Mouse (Mus musculus): Measurements from ENCODE around the gene Rnf26. TPM values are rescaled to one million over a fixed set of nuclear protein-coding genes. Genes with fewer than 3 reads are reported as not detected.

Rnf26 gene
- polyA plus RNA-seq (2014; fragmentation: Nextera tagmentation; extraction: Ambion mirVana): 49.5 and 56.4 TPM in 2 replicates

GRCm38 (mm10) chr9:44113105-44113789, at the start of gene Rnf26, which contains the start of gene Gm49380:
TSS of gene Rnf26 (minus strand) at chr9:44113517.
TSS of gene Gm49380 (minus strand) at chr9:44113500.
- DNase-seq (ENCODE audit: low spot score, missing footprints): peak; percentile 97
- Histone ChIP-seq H3K4me1 (ENCODE audit: control insufficient read depth, insufficient read depth, low read length) (peaks cover 22% of the 10 kb centered on the region), H3K9me3 (ENCODE audit: control insufficient read depth, low read length) (no peaks in the 10 kb centered on the region), H3K27ac (ENCODE audit: low read depth, low read length) (no peak within 1 kb of the TSS; the same call in 1 of the 2 replicates), H3K9ac (ENCODE audit: low read length) (peak within 1 kb of the TSS; percentile 87), H3K4me3 (ENCODE audit: low read depth, low read length) (peak within 1 kb of the TSS; percentile 77), H3K4me2 (peak within 1 kb of the TSS; percentile 47), H3K27me3 (ENCODE audit: control insufficient read depth, insufficient read depth, low read length) (no peaks in the 10 kb centered on the region), H3K36me3 (ENCODE audit: control insufficient read depth, insufficient read depth, low read length) (no peaks in the 10 kb centered on the region)
- WGBS: 2% methylated on average over 47 of the region's 51 CpGs
- ATAC-seq (ENCODE audit: low FRiP score): peak; percentile 95

GRCm38 (mm10) chr9:44159886-44160285, 46.6 kb upstream of the Rnf26 start:
- Histone ChIP-seq H3K9me3 (ENCODE audit: control insufficient read depth, low read length) (no peaks in the 10 kb centered on the region), H3K4me1 (ENCODE audit: control insufficient read depth, insufficient read depth, low read length) (no peaks in the 10 kb centered on the region), H3K27ac (ENCODE audit: low read depth, low read length) (no peak overlapping the region), H3K4me3 (ENCODE audit: low read depth, low read length) (no peak overlapping the region), H3K36me3 (ENCODE audit: control insufficient read depth, insufficient read depth, low read length) (peaks cover 10% of the 10 kb centered on the region), H3K9ac (ENCODE audit: low read length) (no peak overlapping the region), H3K27me3 (ENCODE audit: control insufficient read depth, insufficient read depth, low read length) (no peaks in the 10 kb centered on the region), H3K4me2 (no peak overlapping the region)
- WGBS: 85% methylated on average over 3 of the region's 3 CpGs
- ATAC-seq (ENCODE audit: low FRiP score) (no peak), DNase-seq (ENCODE audit: low spot score, missing footprints) (no peak)

GRCm38 (mm10) chr9:44147290-44147689, 34.0 kb upstream of the Rnf26 start:
- no peak overlapping the region for H3K27ac ChIP-seq (ENCODE audit: low read depth, low read length)
- no peaks in the 10 kb centered on the region for H3K9me3 ChIP-seq (ENCODE audit: control insufficient read depth, low read length)
- no peak overlapping the region for H3K9ac ChIP-seq (ENCODE audit: low read length)
- H3K36me3 ChIP-seq (ENCODE audit: control insufficient read depth, insufficient read depth, low read length): no peaks in the 10 kb centered on the region; the same call in 1 of the 2 replicates
- DNase-seq (ENCODE audit: low spot score, missing footprints) (peak; percentile 83), ATAC-seq (ENCODE audit: low FRiP score) (no peak)
- H3K27me3 ChIP-seq (ENCODE audit: control insufficient read depth, insufficient read depth, low read length): no peaks in the 10 kb centered on the region
- WGBS: 61% methylated on average over 3 of the region's 3 CpGs
- no peaks in the 10 kb centered on the region for H3K4me1 ChIP-seq (ENCODE audit: control insufficient read depth, insufficient read depth, low read length)
- no peak overlapping the region for H3K4me3 ChIP-seq (ENCODE audit: low read depth, low read length)
- H3K4me2 ChIP-seq: no peak overlapping the region

DNA sequence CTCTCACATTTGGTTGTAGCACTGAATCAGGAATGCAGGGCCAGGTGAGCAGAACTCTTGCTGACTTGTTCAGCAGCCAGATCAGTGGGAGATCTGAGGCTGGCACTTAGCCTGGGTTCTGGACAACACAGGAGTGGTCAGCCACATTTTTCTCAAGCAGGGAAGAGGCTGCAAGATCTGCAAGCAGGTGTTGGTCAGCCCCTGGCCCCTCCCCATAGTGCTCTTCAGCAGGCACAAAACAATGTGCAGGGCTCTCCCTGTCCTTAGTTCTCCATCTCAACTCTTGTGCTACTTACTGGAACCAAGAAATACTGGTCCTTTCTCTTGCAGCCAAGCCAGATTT, 31.4 kb upstream of the Rnf26 start:
- Histone ChIP-seq H3K36me3 (ENCODE audit: control insufficient read depth, insufficient read depth, low read length) (no peaks in the 10 kb centered on the region; the same call in 1 of the 2 replicates), H3K27me3 (ENCODE audit: control insufficient read depth, insufficient read depth, low read length) (no peaks in the 10 kb centered on the region), H3K9me3 (ENCODE audit: control insufficient read depth, low read length) (no peaks in the 10 kb centered on the region), H3K4me2 (no peak overlapping the region), H3K27ac (ENCODE audit: low read depth, low read length) (no peak overlapping the region), H3K9ac (ENCODE audit: low read length) (no peak overlapping the region), H3K4me1 (ENCODE audit: control insufficient read depth, insufficient read depth, low read length) (no peaks in the 10 kb centered on the region), H3K4me3 (ENCODE audit: low read depth, low read length) (no peak overlapping the region)
- DNase-seq (ENCODE audit: low spot score, missing footprints) (no peak), ATAC-seq (ENCODE audit: low FRiP score) (no peak)

DNA sequence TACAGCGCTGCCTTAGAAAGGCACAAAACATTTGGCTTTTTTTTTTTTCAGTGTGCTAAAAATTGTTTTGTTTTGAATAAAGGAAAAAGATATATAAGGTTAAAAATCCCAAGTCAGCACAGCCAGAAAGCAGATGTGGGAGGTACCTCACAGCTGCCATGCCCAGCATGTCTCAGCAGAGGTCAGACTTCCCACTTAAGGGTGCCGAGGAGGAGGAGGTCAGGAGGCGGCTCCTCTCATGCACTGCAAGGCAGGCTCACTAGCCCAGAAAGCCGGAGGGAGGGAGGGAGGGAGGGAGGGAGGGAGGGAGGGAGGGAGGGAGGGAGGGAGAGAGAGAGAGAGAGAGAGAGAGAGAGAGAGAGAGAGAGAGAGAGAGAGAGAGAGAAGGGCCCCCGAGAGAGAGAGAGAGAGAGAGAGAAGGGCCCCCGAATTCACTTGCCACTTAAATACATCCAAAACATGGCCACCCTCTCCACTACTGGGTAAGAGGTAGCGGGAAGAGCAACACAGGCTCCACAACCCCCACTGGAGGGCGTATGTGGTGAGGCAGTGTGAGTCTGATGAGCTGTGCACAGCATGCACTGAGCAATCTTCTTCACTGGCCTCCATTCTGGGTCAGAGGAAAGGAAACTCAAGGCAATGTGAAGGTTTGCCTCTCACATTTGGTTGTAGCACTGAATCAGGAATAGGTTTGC, 30.9 kb upstream of the Rnf26 start:
- 25% methylated on average over 7 of the region's 8 CpGs for WGBS
- H3K4me2 ChIP-seq: no peak overlapping the region
- H3K9ac ChIP-seq (ENCODE audit: low read length): no peak overlapping the region
- no peak overlapping the region for H3K27ac ChIP-seq (ENCODE audit: low read depth, low read length)
- H3K9me3 ChIP-seq (ENCODE audit: control insufficient read depth, low read length): no peaks in the 10 kb centered on the region
- H3K4me1 ChIP-seq (ENCODE audit: control insufficient read depth, insufficient read depth, low read length): no peaks in the 10 kb centered on the region
- H3K4me3 ChIP-seq (ENCODE audit: low read depth, low read length): no peak overlapping the region
- no peaks in the 10 kb centered on the region for H3K27me3 ChIP-seq (ENCODE audit: control insufficient read depth, insufficient read depth, low read length)
- ATAC-seq (ENCODE audit: low FRiP score) (no peak), DNase-seq (ENCODE audit: low spot score, missing footprints) (peak; percentile 47)
- no peaks in the 10 kb centered on the region; the same call in 1 of the 2 replicates for H3K36me3 ChIP-seq (ENCODE audit: control insufficient read depth, insufficient read depth, low read length)

DNA sequence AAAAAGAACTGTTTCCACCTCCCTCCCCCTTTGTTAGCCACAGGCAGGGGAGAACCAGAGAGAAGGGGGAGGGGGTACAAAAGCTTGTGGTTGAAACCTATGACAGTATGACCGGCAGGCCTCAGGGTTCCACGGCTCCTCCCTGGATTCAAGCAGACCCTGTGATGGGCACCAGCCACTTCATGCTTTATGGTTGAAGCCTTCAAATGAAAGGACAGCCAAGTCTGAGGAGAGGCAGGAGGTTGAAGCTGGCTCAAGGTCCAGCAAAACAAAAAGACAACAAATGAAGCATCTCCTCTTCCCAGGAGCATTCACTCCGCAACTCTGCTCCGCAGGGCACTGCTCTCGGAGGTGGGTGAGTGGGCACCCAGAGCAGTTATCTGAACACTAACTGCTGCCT, 30.1 kb upstream of the Rnf26 start:
- no peak overlapping the region for H3K4me3 ChIP-seq (ENCODE audit: low read depth, low read length)
- no peaks in the 10 kb centered on the region for H3K4me1 ChIP-seq (ENCODE audit: control insufficient read depth, insufficient read depth, low read length)
- no peaks in the 10 kb centered on the region for H3K9me3 ChIP-seq (ENCODE audit: control insufficient read depth, low read length)
- ATAC-seq (ENCODE audit: low FRiP score) (no peak), DNase-seq (ENCODE audit: low spot score, missing footprints) (peak; percentile 70)
- WGBS: 70% methylated on average over 5 of the region's 5 CpGs
- H3K27ac ChIP-seq (ENCODE audit: low read depth, low read length): no peak overlapping the region
- H3K9ac ChIP-seq (ENCODE audit: low read length): no peak overlapping the region
- no peaks in the 10 kb centered on the region for H3K27me3 ChIP-seq (ENCODE audit: control insufficient read depth, insufficient read depth, low read length)
- no peaks in the 10 kb centered on the region; the same call in 1 of the 2 replicates for H3K36me3 ChIP-seq (ENCODE audit: control insufficient read depth, insufficient read depth, low read length)
- no peak overlapping the region for H3K4me2 ChIP-seq

- WGBS: 64% methylated on average over 5 of the region's 5 CpGs
These were observed 28.6 kb upstream of the Rnf26 start for GRCm38 (mm10) chr9:44141951-44142350.

GRCm38 (mm10) chr9:44137846-44138245, 24.5 kb upstream of the Rnf26 start:
- no peaks in the 10 kb centered on the region for H3K36me3 ChIP-seq (ENCODE audit: control insufficient read depth, insufficient read depth, low read length)
- WGBS: 65% methylated on average over 4 of the region's 4 CpGs
- H3K4me3 ChIP-seq (ENCODE audit: low read depth, low read length): no peak overlapping the region
- H3K9me3 ChIP-seq (ENCODE audit: control insufficient read depth, low read length): no peaks in the 10 kb centered on the region
- no peak overlapping the region for H3K4me2 ChIP-seq
- peak; percentile 61 for DNase-seq (ENCODE audit: low spot score, missing footprints)
- no peak for ATAC-seq (ENCODE audit: low FRiP score)
- H3K27me3 ChIP-seq (ENCODE audit: control insufficient read depth, insufficient read depth, low read length): peaks cover 28% of the 10 kb centered on the region
- no peak overlapping the region for H3K27ac ChIP-seq (ENCODE audit: low read depth, low read length)
- peaks cover 19% of the 10 kb centered on the region for H3K4me1 ChIP-seq (ENCODE audit: control insufficient read depth, insufficient read depth, low read length)
- H3K9ac ChIP-seq (ENCODE audit: low read length): no peak overlapping the region

More at GRCm38 (mm10) chr9:44141951-44142350, 28.6 kb upstream of the Rnf26 start:
- Histone ChIP-seq H3K4me2 (no peak overlapping the region), H3K36me3 (ENCODE audit: control insufficient read depth, insufficient read depth, low read length) (no peaks in the 10 kb centered on the region; the same call in 1 of the 2 replicates), H3K9me3 (ENCODE audit: control insufficient read depth, low read length) (no peaks in the 10 kb centered on the region), H3K27ac (ENCODE audit: low read depth, low read length) (no peak overlapping the region), H3K9ac (ENCODE audit: low read length) (no peak overlapping the region), H3K4me1 (ENCODE audit: control insufficient read depth, insufficient read depth, low read length) (no peaks in the 10 kb centered on the region), H3K27me3 (ENCODE audit: control insufficient read depth, insufficient read depth, low read length) (no peaks in the 10 kb centered on the region), H3K4me3 (ENCODE audit: low read depth, low read length) (no peak overlapping the region)
- ATAC-seq (ENCODE audit: low FRiP score): no peak
- DNase-seq (ENCODE audit: low spot score, missing footprints): peak; percentile 77

- Histone ChIP-seq H3K4me3 (ENCODE audit: low read depth, low read length) (peak overlapping the region; percentile 46; the same call in 1 of the 2 replicates), H3K27ac (ENCODE audit: low read depth, low read length) (no peak overlapping the region), H3K27me3 (ENCODE audit: control insufficient read depth, insufficient read depth, low read length) (peaks cover 28% of the 10 kb centered on the region), H3K4me2 (peak overlapping the region; percentile 77), H3K36me3 (ENCODE audit: control insufficient read depth, insufficient read depth, low read length) (no peaks in the 10 kb centered on the region), H3K9me3 (ENCODE audit: control insufficient read depth, low read length) (no peaks in the 10 kb centered on the region), H3K9ac (ENCODE audit: low read length) (no peak overlapping the region), H3K4me1 (ENCODE audit: control insufficient read depth, insufficient read depth, low read length) (peaks cover 26% of the 10 kb centered on the region)
- WGBS: 71% methylated on average over 7 of the region's 7 CpGs
- DNase-seq (ENCODE audit: low spot score, missing footprints): peak; percentile 57
- ATAC-seq (ENCODE audit: low FRiP score): no peak
These were observed 22.6 kb upstream of the Rnf26 start for GRCm38 (mm10) chr9:44135731-44136411.
